Comparison of ENCODE assay signal across 46 mouse cellular contexts in the genomic region with DNA sequence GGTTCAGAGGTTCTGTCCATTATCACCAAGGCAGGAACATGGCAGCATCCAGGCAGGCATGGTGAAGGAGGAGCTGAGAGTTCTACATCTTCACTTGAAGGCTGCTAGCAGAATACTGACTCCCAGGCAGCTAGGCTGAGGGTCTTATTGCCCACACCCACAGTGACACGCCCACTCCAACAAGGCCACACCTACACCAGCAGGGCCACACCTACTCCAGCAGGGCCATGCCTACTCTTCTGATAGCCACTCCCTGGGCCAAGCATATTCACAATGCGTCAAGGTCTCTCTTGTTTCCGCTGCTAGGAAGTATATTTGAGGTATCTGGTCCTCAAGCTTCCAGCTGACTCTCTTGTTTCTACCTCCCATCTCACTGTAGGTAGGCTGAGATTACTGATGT. TPM values are rescaled to one million over a fixed set of nuclear protein-coding genes. Genes with fewer than 3 reads are reported as not detected.
"Had no signal": no experiment of that assay in that cellular context is flagged by ENCODE, and none has a peak within 500 bp of the region (broad histone marks: within the 10 kb centered on the region; RNA-seq: fewer than 3 reads in every experiment).

No protein-coding gene starts in this region.

- H3K9me3 ChIP-seq: limb, embryonic 10.5 days; limb, embryonic 12.5 days; limb, embryonic 13.5 days; limb, embryonic 15.5 days; liver, embryonic 12.5 days; liver, embryonic 13.5 days; liver, embryonic 15.5 days; lung, embryonic 15.5 days; midbrain, embryonic 10.5 days; midbrain, embryonic 12.5 days; midbrain, embryonic 13.5 days; midbrain, embryonic 15.5 days had no signal

- H3K9ac ChIP-seq: limb, embryonic 12.5 days; limb, embryonic 13.5 days; limb, embryonic 15.5 days; liver, embryonic 12.5 days; liver, embryonic 13.5 days; liver, embryonic 14.5 days; liver, embryonic 15.5 days; liver, postnatal 0 days; lung, embryonic 14.5 days; lung, embryonic 15.5 days; midbrain, embryonic 12.5 days; midbrain, embryonic 13.5 days; midbrain, embryonic 15.5 days had no signal

- ATAC-seq: liver, embryonic 12.5 days; liver, postnatal 0 days; lung, postnatal 0 days; midbrain, embryonic 13.5 days; midbrain, embryonic 15.5 days; midbrain, embryonic 16.5 days had no signal

- DNase-seq: left cerebral cortex, postnatal 4 days; liver; liver, embryonic 13.5 days; liver, postnatal 0 days; lung, adult 18-20 months; lung, adult 2 months; lung, embryonic 14.5 days; lung, postnatal 10 days; lung, postnatal 14 days; lung, postnatal 36 days; lung, postnatal 4 days; midbrain, embryonic 14.5 days had no signal

- H3K4me2 ChIP-seq: limb, embryonic 12.5 days; limb, embryonic 13.5 days; limb, embryonic 15.5 days; liver, embryonic 12.5 days; liver, embryonic 13.5 days; liver, embryonic 15.5 days; lung, embryonic 14.5 days; lung, embryonic 15.5 days; midbrain, embryonic 11.5 days; midbrain, embryonic 12.5 days; midbrain, embryonic 13.5 days; midbrain, embryonic 15.5 days had no signal

- H3K4me3 ChIP-seq: left cerebral cortex, adult 2 months; limb, embryonic 10.5 days; limb, embryonic 12.5 days; limb, embryonic 13.5 days; limb, embryonic 15.5 days; liver, embryonic 12.5 days; liver, embryonic 13.5 days; liver, embryonic 15.5 days; lung, embryonic 15.5 days; megakaryocyte, embryonic 14.5 days; midbrain, embryonic 10.5 days; midbrain, embryonic 12.5 days; midbrain, embryonic 13.5 days; midbrain, embryonic 15.5 days; myocyte had no signal

- H3K36me3 ChIP-seq: limb, embryonic 10.5 days; limb, embryonic 12.5 days; limb, embryonic 13.5 days; limb, embryonic 15.5 days; liver, embryonic 12.5 days; liver, embryonic 13.5 days; liver, embryonic 15.5 days; lung, embryonic 15.5 days; midbrain, embryonic 10.5 days; midbrain, embryonic 12.5 days; midbrain, embryonic 13.5 days; midbrain, embryonic 15.5 days had no signal

- H3K27ac ChIP-seq: left cerebral cortex, adult 2 months; limb, embryonic 10.5 days; limb, embryonic 12.5 days; limb, embryonic 13.5 days; limb, embryonic 15.5 days; liver, embryonic 12.5 days; liver, embryonic 13.5 days; liver, embryonic 14.5 days; liver, embryonic 15.5 days; lung, embryonic 15.5 days; macrophage; midbrain, embryonic 10.5 days; midbrain, embryonic 12.5 days; midbrain, embryonic 13.5 days; midbrain, embryonic 15.5 days had no signal

RNA-seq across cellular contexts. Expression of gene Shroom1, which starts 2.0 kb away (rescaled TPM):
- total RNA-seq: megakaryocyte-erythroid progenitor cell, adult 5-6 weeks; monocyte, adult 5-6 weeks had no signal
- polyA plus RNA-seq: macrophage had no signal

RNA-seq across cellular contexts. Expression of gene Gm10447, which starts 2.1 kb away (rescaled TPM):
- total RNA-seq: left cerebral cortex, postnatal 10 days; left cerebral cortex, postnatal 14 days; left cerebral cortex, postnatal 4 days; megakaryocyte progenitor cell, adult 5-6 weeks; megakaryocyte-erythroid progenitor cell, adult 5-6 weeks; midbrain, postnatal 0 days; monocyte, adult 5-6 weeks had no signal
- polyA plus RNA-seq: lung, embryonic 14.5 days; lung, embryonic 15.5 days; lung, postnatal 0 days; macrophage; midbrain, embryonic 10.5 days; midbrain, embryonic 11.5 days; midbrain, embryonic 12.5 days; midbrain, embryonic 13.5 days; midbrain, embryonic 14.5 days; midbrain, embryonic 15.5 days; neural tube, embryonic 11.5 days had no signal

RNA-seq across cellular contexts. Expression of gene Gm9837, which starts 11.3 kb away (rescaled TPM):
- total RNA-seq: left cerebral cortex, adult 8-10 months; left cerebral cortex, postnatal 10 days; left cerebral cortex, postnatal 25 days; left cerebral cortex, postnatal 36 days; left cerebral cortex, postnatal 4 days; megakaryocyte progenitor cell, adult 5-6 weeks; megakaryocyte, adult 5-6 weeks; megakaryocyte-erythroid progenitor cell, adult 5-6 weeks; midbrain, postnatal 0 days; monocyte, adult 5-6 weeks had no signal
- polyA plus RNA-seq: limb, embryonic 10.5 days; limb, embryonic 11.5 days; limb, embryonic 12.5 days; limb, embryonic 13.5 days; limb, embryonic 14.5 days; limb, embryonic 15.5 days; liver, embryonic 12.5 days; liver, embryonic 13.5 days; liver, embryonic 14.5 days; liver, embryonic 15.5 days; liver, embryonic 16.5 days; liver, postnatal 0 days; lung, adult 2 months; lung, embryonic 14.5 days; lung, embryonic 15.5 days; lung, embryonic 16.5 days; lung, postnatal 0 days; macrophage; midbrain, embryonic 10.5 days; midbrain, embryonic 11.5 days; midbrain, embryonic 12.5 days; midbrain, embryonic 13.5 days; midbrain, embryonic 14.5 days; midbrain, embryonic 15.5 days; midbrain, embryonic 16.5 days; midbrain, postnatal 0 days; myocyte; neural tube, embryonic 11.5 days had no signal

RNA-seq across cellular contexts. Expression of gene Gm9945, which starts 21.0 kb away (rescaled TPM):
- total RNA-seq: megakaryocyte progenitor cell, adult 5-6 weeks; megakaryocyte, adult 5-6 weeks; megakaryocyte-erythroid progenitor cell, adult 5-6 weeks; midbrain, postnatal 0 days; monocyte, adult 5-6 weeks had no signal
- polyA plus RNA-seq: limb, embryonic 10.5 days; limb, embryonic 11.5 days; limb, embryonic 12.5 days; limb, embryonic 13.5 days; limb, embryonic 14.5 days; limb, embryonic 15.5 days; lung, adult 2 months; lung, embryonic 14.5 days; lung, embryonic 15.5 days; lung, embryonic 16.5 days; lung, postnatal 0 days; macrophage; midbrain, embryonic 10.5 days; midbrain, embryonic 12.5 days; midbrain, embryonic 13.5 days; midbrain, embryonic 14.5 days; midbrain, embryonic 16.5 days; myocyte; neural tube, embryonic 11.5 days had no signal

RNA-seq across cellular contexts. Expression of gene Sowaha, which starts 21.1 kb away (rescaled TPM):
- total RNA-seq: megakaryocyte, adult 5-6 weeks; monocyte, adult 5-6 weeks had no signal
- polyA plus RNA-seq: macrophage, myocyte had no signal
